Mouse (Mus musculus) MEL (cell line): ENCODE results near the gene Ugt1a6b. TPM values are rescaled to one million over a fixed set of nuclear protein-coding genes. Genes with fewer than 3 reads are reported as not detected.

Experiments used
- DNase-seq: peaks from one replicate; pipeline ENCODE4 v3.0.0; 2011; ENCODE audit warnings: low read depth, low spot score
- H3K27ac ChIP-seq: 2 replicates; pipeline ENCODE4 v1.5.1; 2012; ENCODE audit warnings: low read depth, mild to moderate bottlenecking, control low read depth, low read length, moderate library complexity; ENCODE audit not compliant: control insufficient read depth
- H3K27me3 ChIP-seq, 2 experiments: fragments of 150-350 bp in 1 of 2; sonication (generic) in 1 of 2; 2 replicates each; pipeline ENCODE4 v1.6.1; 2012; ENCODE audit warnings: low read length in 2 of 2, mild to moderate bottlenecking in 2 of 2, improper control_type of control experiment in 1 of 2, moderate library complexity in 1 of 2; ENCODE audit not compliant: insufficient read depth in 2 of 2, control insufficient read depth in 1 of 2
- H3K36me3 ChIP-seq, 2 experiments: 2 replicates each; pipeline ENCODE4 v1.6.1; 2012 to 2014; ENCODE audit warnings: low read length in 2 of 2, improper control_type of control experiment in 1 of 2, inconsistent platforms in 1 of 2, mild to moderate bottlenecking in 1 of 2; ENCODE audit not compliant: insufficient read depth in 2 of 2, control insufficient read depth in 1 of 2
- H3K4me1 ChIP-seq, 2 experiments: fragments of 150-350 bp in 1 of 2; sonication (generic) in 1 of 2; 2 replicates each; pipeline ENCODE4 v1.6.1; 2012; ENCODE audit warnings: low read length in 2 of 2, improper control_type of control experiment in 1 of 2, mild to moderate bottlenecking in 1 of 2; ENCODE audit not compliant: insufficient read depth in 2 of 2, control insufficient read depth in 1 of 2
- H3K4me3 ChIP-seq, 2 experiments: fragments of 150-350 bp in 1 of 2; sonication (generic) in 1 of 2; 2 replicates each; pipeline ENCODE4 v1.5.1; 2012; ENCODE audit warnings: low read depth in 2 of 2, low read length in 2 of 2, mild to moderate bottlenecking in 2 of 2, moderate library complexity in 2 of 2, control low read depth in 1 of 2, improper control_type of control experiment in 1 of 2; ENCODE audit not compliant: control insufficient read depth in 1 of 2, insufficient read depth in 1 of 2
- H3K79me2 ChIP-seq: 2 replicates; pipeline ENCODE4 v1.6.1; 2012; ENCODE audit warnings: mild to moderate bottlenecking, low read length, moderate library complexity; ENCODE audit not compliant: control insufficient read depth, poor library complexity, insufficient read depth
- H3K9ac ChIP-seq: 2 replicates; pipeline ENCODE4 v1.6.1; 2012; ENCODE audit warnings: low read depth, mild to moderate bottlenecking, control low read depth, low read length, moderate library complexity; ENCODE audit not compliant: control insufficient read depth, poor library complexity, severe bottlenecking
- H3K9me3 ChIP-seq: fragments of 150-350 bp; sonication (generic); replicated peaks from 2 replicates; pipeline ENCODE4 v1.6.1; 2012; ENCODE audit warnings: mild to moderate bottlenecking, low read length, improper control_type of control experiment, moderate library complexity; ENCODE audit not compliant: insufficient read depth
- CHD2 ChIP-seq: IDR thresholded peaks from 2 replicates; pipeline ENCODE4 v1.6.1; 2011; ENCODE audit warnings: low read length, improper control_type of control experiment
- E2F4 ChIP-seq: IDR thresholded peaks from 2 replicates; pipeline ENCODE4 v1.6.1; 2011; ENCODE audit warnings: low read depth, low read length, improper control_type of control experiment, borderline replicate concordance
- EP300 ChIP-seq, 2 experiments: IDR thresholded peaks; 2 replicates each; pipeline ENCODE4 v1.6.1; 2011; ENCODE audit warnings: improper control_type of control experiment in 2 of 2, low read length in 2 of 2, low read depth in 1 of 2, mild to moderate bottlenecking in 1 of 2
- ETS1 ChIP-seq: IDR thresholded peaks from 2 replicates; pipeline ENCODE4 v1.6.1; 2012; ENCODE audit warnings: low read depth, mild to moderate bottlenecking, inconsistent platforms, low read length, improper control_type of control experiment, moderate library complexity
- HCFC1 ChIP-seq: IDR thresholded peaks from 2 replicates; pipeline ENCODE4 v1.6.1; 2012; ENCODE audit warnings: low read depth, mild to moderate bottlenecking, inconsistent platforms, low read length, improper control_type of control experiment, moderate library complexity
- JUND ChIP-seq: IDR thresholded peaks from 2 replicates; pipeline ENCODE4 v1.6.1; 2011; ENCODE audit warnings: low read depth, mild to moderate bottlenecking, improper control_type of control experiment, low read length
- MAX ChIP-seq: IDR thresholded peaks from 2 replicates; pipeline ENCODE4 v1.6.1; 2011; ENCODE audit warnings: low read length, improper control_type of control experiment
- MXI1 ChIP-seq: IDR thresholded peaks from 2 replicates; pipeline ENCODE4 v1.6.1; 2011; ENCODE audit warnings: mild to moderate bottlenecking, low read depth, low read length, improper control_type of control experiment
- POLR2A ChIP-seq, 2 experiments: IDR thresholded peaks; 2 replicates each; pipeline ENCODE4 v1.6.1; 2011 to 2012; ENCODE audit warnings: low read length in 2 of 2, mild to moderate bottlenecking in 2 of 2, control low read depth in 1 of 2, improper control_type of control experiment in 1 of 2, low read depth in 1 of 2, moderate library complexity in 1 of 2; ENCODE audit not compliant: control insufficient read depth in 1 of 2, insufficient read depth in 1 of 2, poor library complexity in 1 of 2
- POLR2AphosphoS5 ChIP-seq: IDR thresholded peaks from 2 replicates; pipeline ENCODE4 v1.6.1; 2012; ENCODE audit warnings: low read depth, borderline replicate concordance, mild to moderate bottlenecking, inconsistent platforms, low read length, moderate library complexity, mixed read lengths
- RAD21 ChIP-seq: IDR thresholded peaks from 2 replicates; pipeline ENCODE4 v1.6.1; 2011; ENCODE audit warnings: mild to moderate bottlenecking, low read depth, low read length, improper control_type of control experiment
- RCOR1 ChIP-seq: IDR thresholded peaks from 2 replicates; pipeline ENCODE4 v1.6.1; 2012; ENCODE audit warnings: low read depth, mild to moderate bottlenecking, inconsistent platforms, low read length, improper control_type of control experiment
- SIN3A ChIP-seq: IDR thresholded peaks from 2 replicates; pipeline ENCODE4 v1.6.1; 2012; ENCODE audit warnings: low read length, improper control_type of control experiment, inconsistent platforms
- TAL1 ChIP-seq: IDR thresholded peaks from 2 replicates; pipeline ENCODE4 v1.6.1; 2012; ENCODE audit warnings: mild to moderate bottlenecking, inconsistent platforms, low read length, moderate library complexity, mixed read lengths
- TBP ChIP-seq: IDR thresholded peaks from 2 replicates; pipeline ENCODE4 v1.8.0; 2011; ENCODE audit warnings: low read depth, low read length, improper control_type of control experiment
- TCF12 ChIP-seq: IDR thresholded peaks from 2 replicates; pipeline ENCODE4 v1.6.1; 2014; ENCODE audit warnings: low read depth, mild to moderate bottlenecking, inconsistent platforms, low read length, improper control_type of control experiment, moderate library complexity
- USF2 ChIP-seq, 2 experiments: IDR thresholded peaks; 2 replicates each; pipeline ENCODE4 v1.6.1; 2011 to 2012; ENCODE audit warnings: improper control_type of control experiment in 2 of 2, low read length in 2 of 2, borderline replicate concordance in 1 of 2, inconsistent platforms in 1 of 2, low read depth in 1 of 2, mild to moderate bottlenecking in 1 of 2; ENCODE audit not compliant: insufficient read depth in 1 of 2
- ZC3H11A ChIP-seq: IDR thresholded peaks from 2 replicates; pipeline ENCODE4 v1.6.1; 2012; ENCODE audit warnings: low read depth, mild to moderate bottlenecking, inconsistent platforms, low read length, improper control_type of control experiment
- ZKSCAN1 ChIP-seq: IDR thresholded peaks from 2 replicates; pipeline ENCODE4 v1.6.1; 2012; ENCODE audit warnings: low read depth, mild to moderate bottlenecking, inconsistent platforms, low read length, improper control_type of control experiment, moderate library complexity
- ZMIZ1 ChIP-seq: IDR thresholded peaks from 2 replicates; pipeline ENCODE4 v1.6.1; 2012; ENCODE audit warnings: low read depth, mild to moderate bottlenecking, inconsistent platforms, low read length, improper control_type of control experiment, moderate library complexity
- polyA plus RNA-seq, 2 experiments: library from polyadenylated mRNA; stranded (reverse) in 1 of 2; unstranded in 1 of 2; fragments of >175 nt in 1 of 2; fragments of >200 nt in 1 of 2; gene quantifications; 2 replicates each; pipeline versions ENCODE4 v1.2.1 to v1.2.4; 2012; ENCODE audit warnings: low replicate concordance in 2 of 2, low read depth in 1 of 2; ENCODE audit not compliant: insufficient read length in 2 of 2, insufficient read depth in 1 of 2, missing spikeins in 1 of 2
- total RNA-seq: library from RNA; depleted of rRNA; stranded (reverse); fragments of 300-350 nt; gene quantifications from 2 replicates; pipeline ENCODE4 v1.2.3, GENCODE M21; 2012

Gene Ugt1a6b
- total and polyA plus RNA-seq, 3 experiments = not detected

DNA sequence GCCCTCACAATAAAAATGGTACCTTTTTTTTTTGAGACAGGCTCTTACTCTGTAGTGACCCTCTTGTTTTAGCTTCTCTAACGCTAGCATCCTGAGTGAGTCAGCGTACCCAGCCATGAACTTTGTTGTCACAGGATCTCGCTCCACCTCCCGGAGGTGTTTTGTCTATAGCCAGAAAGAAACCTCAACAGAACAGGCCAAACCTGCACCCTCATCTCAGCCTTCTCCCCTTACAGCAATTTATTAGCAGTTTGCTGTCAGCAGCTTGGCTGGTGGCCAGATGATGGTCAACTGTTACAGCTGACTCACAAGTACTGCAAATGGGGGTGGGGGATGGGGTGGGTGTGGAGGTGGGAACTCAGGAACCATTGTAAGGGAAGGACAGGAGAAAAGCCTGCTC is 159.2 kb downstream of the Ugt1a6b start (continued):
- TF ChIP-seq EP300 (IDR thresholded peaks at IDR 0.05; ENCODE audit: low read depth in 1 of 2, low read length in 2 of 2) (peak; percentile 51 to 79), TBP (peak; percentile 31; the same call in 1 of the 2 replicates), JUND (no peak), ETS1 (peak; percentile 96), TAL1 (no peak), ZKSCAN1 (no peak), USF2 (IDR thresholded peaks at IDR 0.05; ENCODE audit: borderline replicate concordance in 1 of 2, insufficient read depth in 1 of 2, low read depth in 1 of 2, low read length in 2 of 2) (no peak), HCFC1 (0 out of 2 replicates have a peak, but pooled peaks have one; percentile 23)

DNA sequence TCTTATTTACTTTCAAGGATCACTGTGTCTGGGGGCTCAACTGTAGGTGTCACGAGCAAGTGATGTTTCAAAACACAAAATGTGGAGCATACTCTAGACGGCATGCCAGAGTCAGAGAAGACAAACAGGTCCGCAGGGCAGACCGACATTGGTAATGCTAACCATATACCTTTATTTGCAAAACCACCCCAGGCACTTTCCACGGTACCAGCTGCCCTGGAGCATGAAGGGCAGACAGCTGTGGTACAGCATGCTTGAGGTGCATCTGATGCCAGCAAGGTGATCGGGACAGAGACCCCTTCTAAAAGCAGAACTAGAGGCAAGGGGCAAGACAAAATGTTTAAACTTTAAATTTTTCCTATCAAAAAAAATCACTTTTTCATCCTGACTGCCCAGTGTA is 159.9 kb downstream of the Ugt1a6b start:
- Histone ChIP-seq H3K4me3 (no peak overlapping the region), H3K27ac (peak overlapping the region; percentile 25; the same call in 1 of the 2 replicates), H3K9ac (no peak overlapping the region), H3K36me3 (peaks cover 21 to 24% of the 10 kb centered on the region in 2 experiments), H3K4me1 (peaks cover 7 to 17% of the 10 kb centered on the region in 2 experiments), H3K9me3 (no peaks in the 10 kb centered on the region), H3K79me2 (no peaks in the 10 kb centered on the region), H3K27me3 (no peaks in the 10 kb centered on the region)
- no peak for DNase-seq
- 0 out of 2 replicates have a peak, but pooled peaks have one; percentile 18 for TF ChIP-seq MAX
- no peak for TF ChIP-seq POLR2AphosphoS5

DNA sequence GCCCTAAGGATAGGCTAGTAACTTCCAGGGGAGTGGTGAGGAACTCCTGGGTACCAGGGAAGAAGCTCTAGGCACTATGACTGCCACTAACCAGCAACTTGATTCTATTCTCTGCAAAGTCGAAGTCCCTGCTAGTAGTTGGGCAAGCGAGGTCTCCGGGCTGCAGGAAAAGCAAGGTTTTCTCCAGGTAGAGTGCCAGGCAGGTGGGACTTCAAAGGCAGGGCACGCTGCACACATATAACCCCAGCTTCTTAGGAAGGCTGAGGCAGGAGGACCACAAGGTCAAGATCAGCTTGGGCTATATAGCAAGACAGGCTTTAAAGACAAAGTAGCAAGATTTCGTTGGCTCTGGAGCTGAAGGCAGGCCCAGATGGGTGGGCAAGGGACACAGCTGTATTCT is 160.7 kb downstream of the Ugt1a6b start:
- Histone ChIP-seq H3K9ac (no peak overlapping the region), H3K4me1 (peaks cover 7 to 17% of the 10 kb centered on the region in 2 experiments), H3K27ac (no peak overlapping the region), H3K79me2 (no peaks in the 10 kb centered on the region), H3K9me3 (no peaks in the 10 kb centered on the region), H3K27me3 (no peaks in the 10 kb centered on the region), H3K4me3 (no peak overlapping the region), H3K36me3 (peaks cover 24 to 25% of the 10 kb centered on the region in 2 experiments)
- TF ChIP-seq POLR2A (IDR thresholded peaks at IDR 0.05; ENCODE audit: control insufficient read depth in 1 of 2, insufficient read depth in 1 of 2, low read depth in 1 of 2, low read length in 2 of 2, poor library complexity in 1 of 2) = no peak
- no peak for TF ChIP-seq CHD2
- TF ChIP-seq ZMIZ1 = no peak
- no peak for TF ChIP-seq RAD21
- no peak for TF ChIP-seq USF2 (IDR thresholded peaks at IDR 0.05; ENCODE audit: borderline replicate concordance in 1 of 2, insufficient read depth in 1 of 2, low read depth in 1 of 2, low read length in 2 of 2)
- TF ChIP-seq ZC3H11A = no peak
- TF ChIP-seq RCOR1 = no peak
- TF ChIP-seq SIN3A = no peak
- no peak for TF ChIP-seq EP300 (IDR thresholded peaks at IDR 0.05; ENCODE audit: low read depth in 1 of 2, low read length in 2 of 2)
- TF ChIP-seq ZKSCAN1 = no peak
- TF ChIP-seq TCF12 = no peak
- TF ChIP-seq E2F4 = no peak
- no peak for TF ChIP-seq MXI1
- TF ChIP-seq MAX = no peak
- DNase-seq = no peak
